Mouse (Mus musculus) C2C12 (cell line): ENCODE data around the gene Pde4dip.

Experiments
- CTCF ChIP-seq: IDR thresholded peaks from one replicate; pipeline ENCODE4 v1.5.1; 2011; ENCODE audit not compliant: control insufficient read depth, insufficient read depth, insufficient read length
- MAX ChIP-seq: IDR thresholded peaks from one replicate; pipeline ENCODE4 v1.6.1; 2011; ENCODE audit warnings: mild to moderate bottlenecking, control low read depth

GRCm38 (mm10) chr3:97925246-97925645 is 36.7 kb upstream of the Pde4dip start:
- TF ChIP-seq MAX = no peak
- TF ChIP-seq CTCF = no peak
